Mouse (Mus musculus) hindbrain, embryonic 14.5 days (tissue): ENCODE measurements around the gene Pigyl. TPM values are rescaled to one million over a fixed set of nuclear protein-coding genes. Genes with fewer than 3 reads are reported as not detected.

ENCODE experiments used
- ATAC-seq: fragments of 200-750 bp; cut with Nextera tagmentation; 2 replicates; pipeline ENCODE4 v1.8.0; 2017; ENCODE audit warnings: moderate number of reproducible peaks, mild to moderate bottlenecking, moderate TSS enrichment, moderate library complexity; ENCODE audit not compliant: low FRiP score
- DNase-seq: peaks from one replicate; pipeline ENCODE4 v3.0.0-alpha.2; 2015; ENCODE audit warnings: low spot score
- H3K27ac ChIP-seq: fragments of 300-500 bp; sonication (generic); 2 replicates; pipeline ENCODE4 v1.5.1; 2014; ENCODE audit warnings: mild to moderate bottlenecking, moderate library complexity
- H3K27me3 ChIP-seq: fragments of 300-500 bp; sonication (generic); 2 replicates; pipeline ENCODE4 v1.6.1; 2014; ENCODE audit warnings: mild to moderate bottlenecking, low read length, mixed read lengths; ENCODE audit not compliant: control insufficient read depth, insufficient read depth
- H3K36me3 ChIP-seq: fragments of 300-500 bp; sonication (generic); replicated peaks from 2 replicates; pipeline ENCODE4 v1.6.1; 2014; ENCODE audit not compliant: control insufficient read depth, insufficient read depth
- H3K4me1 ChIP-seq: fragments of 300-500 bp; sonication (generic); replicated peaks from 2 replicates; pipeline ENCODE4 v1.6.1; 2014; ENCODE audit warnings: antibody characterized with exemption, low read length, mixed read lengths; ENCODE audit not compliant: control insufficient read depth, insufficient read depth
- H3K4me2 ChIP-seq: fragments of 300-500 bp; sonication (generic); replicated peaks from 2 replicates; pipeline ENCODE4 v1.6.1; 2014; ENCODE audit warnings: mild to moderate bottlenecking, moderate library complexity
- H3K4me3 ChIP-seq: fragments of 300-500 bp; sonication (generic); replicated peaks from 2 replicates; pipeline ENCODE4 v1.5.1; 2014; ENCODE audit warnings: mild to moderate bottlenecking, low read length
- H3K9ac ChIP-seq: fragments of 300-500 bp; sonication (generic); 2 replicates; pipeline ENCODE4 v1.6.1; 2014
- H3K9me3 ChIP-seq: fragments of 300-500 bp; sonication (generic); 2 replicates; pipeline ENCODE4 v1.6.1; 2016; ENCODE audit warnings: low read length; ENCODE audit not compliant: control insufficient read depth
- WGBS: fragments of 180-500 bp; shearing (Covaris S2); extraction: QIAGEN DNeasy Blood & Tissue Kit; methylation state at CpG from one replicate; pipeline ENCODE4 v1.1.7; 2014; 5-methylcytosine and 5-hydroxymethylcytosine counted together
- polyA plus RNA-seq: library from polyadenylated mRNA; unstranded; fragments of >200 nt; fragmentation: Nextera tagmentation; extraction: Ambion mirVana; gene quantifications from 2 replicates; pipeline ENCODE4 v1.2.1, GENCODE M21; 2014

Gene Pigyl
- polyA plus RNA-seq, 1 experiment from 2014 or later = 101 TPM

GRCm38 (mm10) chr9:22153810-22154209, 2.8 kb upstream of the Pigyl start:
- H3K4me3 ChIP-seq = no peak overlapping the region
- 95% methylated on average over 3 of the region's 3 CpGs for WGBS
- no peaks in the 10 kb centered on the region for H3K9me3 ChIP-seq
- ATAC-seq (no peak), DNase-seq (no peak)
- no peaks in the 10 kb centered on the region for H3K36me3 ChIP-seq
- H3K27me3 ChIP-seq = no peaks in the 10 kb centered on the region
- H3K27ac ChIP-seq = no peak overlapping the region
- H3K9ac ChIP-seq = no peak overlapping the region
- no peak overlapping the region for H3K4me2 ChIP-seq
- H3K4me1 ChIP-seq = peaks cover 6% of the 10 kb centered on the region; the same call in 1 of the 2 replicates

GRCm38 (mm10) chr9:22155614-22156013, 1.0 kb upstream of the Pigyl start:
- peak overlapping the region; percentile 16; the same call in 1 of the 2 replicates for H3K4me2 ChIP-seq
- H3K9ac ChIP-seq = no peak overlapping the region
- H3K27me3 ChIP-seq = no peaks in the 10 kb centered on the region
- DNase-seq = peak; percentile 80
- no peak overlapping the region for H3K4me3 ChIP-seq
- H3K36me3 ChIP-seq = no peaks in the 10 kb centered on the region
- peaks cover 6% of the 10 kb centered on the region; the same call in 1 of the 2 replicates for H3K4me1 ChIP-seq
- no peak; the same call in 1 of the 2 replicates for ATAC-seq
- WGBS = 33% methylated on average over 10 of the region's 10 CpGs
- no peaks in the 10 kb centered on the region for H3K9me3 ChIP-seq
- H3K27ac ChIP-seq = no peak overlapping the region

- no peaks in the 10 kb centered on the region for H3K9me3 ChIP-seq
- H3K4me3 ChIP-seq = peak overlapping the region; percentile 57
- DNase-seq = no peak
- peaks cover 6% of the 10 kb centered on the region; the same call in 1 of the 2 replicates for H3K4me1 ChIP-seq
- ATAC-seq = no peak
- no peaks in the 10 kb centered on the region for H3K27me3 ChIP-seq
- peak overlapping the region; percentile 53 for H3K4me2 ChIP-seq
- 0 out of 2 replicates have a peak overlapping the region, but pooled peaks have one; percentile 89 for H3K27ac ChIP-seq
- no peaks in the 10 kb centered on the region for H3K36me3 ChIP-seq
- peak overlapping the region; percentile 70 for H3K9ac ChIP-seq
- WGBS = 62% methylated on average over 34 of the region's 34 CpGs
Observed at GRCm38 (mm10) chr9:22157516-22158265, 1.0 kb downstream of the Pigyl start.

GRCm38 (mm10) chr9:22161299-22161698, 4.7 kb downstream of the Pigyl start:
- Histone ChIP-seq H3K4me2 (no peak overlapping the region), H3K9me3 (no peaks in the 10 kb centered on the region), H3K27me3 (no peaks in the 10 kb centered on the region), H3K36me3 (no peaks in the 10 kb centered on the region), H3K27ac (no peak overlapping the region), H3K4me3 (no peak overlapping the region), H3K9ac (no peak overlapping the region), H3K4me1 (peaks cover 6% of the 10 kb centered on the region; the same call in 1 of the 2 replicates)
- ATAC-seq = no peak
- 36% methylated on average over 6 of the region's 6 CpGs for WGBS
- no peak for DNase-seq

GRCm38 (mm10) chr9:22162305-22162704, 5.7 kb downstream of the Pigyl start:
- no peak overlapping the region for H3K27ac ChIP-seq
- DNase-seq = no peak
- 86% methylated on average over 9 of the region's 9 CpGs for WGBS
- no peak overlapping the region for H3K4me3 ChIP-seq
- H3K4me1 ChIP-seq = peaks cover 6% of the 10 kb centered on the region; the same call in 1 of the 2 replicates
- no peak overlapping the region for H3K9ac ChIP-seq
- H3K27me3 ChIP-seq = no peaks in the 10 kb centered on the region
- H3K4me2 ChIP-seq = no peak overlapping the region
- ATAC-seq = no peak
- no peaks in the 10 kb centered on the region for H3K36me3 ChIP-seq
- H3K9me3 ChIP-seq = no peaks in the 10 kb centered on the region

GRCm38 (mm10) chr9:22162912-22163311, 6.3 kb downstream of the Pigyl start:
- 89% methylated on average over 7 of the region's 7 CpGs for WGBS
- Histone ChIP-seq H3K9ac (no peak overlapping the region), H3K4me3 (no peak overlapping the region), H3K9me3 (no peaks in the 10 kb centered on the region), H3K4me2 (no peak overlapping the region), H3K27me3 (no peaks in the 10 kb centered on the region), H3K27ac (no peak overlapping the region), H3K4me1 (peaks cover 2% of the 10 kb centered on the region; the same call in 1 of the 2 replicates), H3K36me3 (no peaks in the 10 kb centered on the region)
- ATAC-seq = no peak
- no peak for DNase-seq

- 2% methylated on average over 48 of the region's 54 CpGs for WGBS
- Histone ChIP-seq H3K36me3 (no peaks in the 10 kb centered on the region), H3K9me3 (no peaks in the 10 kb centered on the region), H3K27me3 (no peaks in the 10 kb centered on the region), H3K4me1 (no peaks in the 10 kb centered on the region), H3K4me3 (peak overlapping the region; percentile 63), H3K27ac (peak overlapping the region; percentile 83), H3K9ac (peak overlapping the region; percentile 76), H3K4me2 (peak overlapping the region; percentile 91)
- DNase-seq = peak; percentile 78
- peak; percentile 87 for ATAC-seq
Observed at GRCm38 (mm10) chr9:22164711-22165668, 8.3 kb downstream of the Pigyl start.

GRCm38 (mm10) chr9:22165964-22166363, 9.3 kb downstream of the Pigyl start:
- no peak overlapping the region for H3K9ac ChIP-seq
- WGBS = 53% methylated on average over 6 of the region's 6 CpGs
- H3K4me2 ChIP-seq = no peak overlapping the region
- H3K9me3 ChIP-seq = no peaks in the 10 kb centered on the region
- DNase-seq (no peak), ATAC-seq (no peak)
- H3K27me3 ChIP-seq = no peaks in the 10 kb centered on the region
- H3K4me1 ChIP-seq = no peaks in the 10 kb centered on the region
- no peak overlapping the region for H3K27ac ChIP-seq
- H3K36me3 ChIP-seq = no peaks in the 10 kb centered on the region
- no peak overlapping the region for H3K4me3 ChIP-seq

- no peaks in the 10 kb centered on the region for H3K36me3 ChIP-seq
- no peaks in the 10 kb centered on the region for H3K9me3 ChIP-seq
- H3K9ac ChIP-seq = no peak overlapping the region
- no peaks in the 10 kb centered on the region for H3K4me1 ChIP-seq
- no peaks in the 10 kb centered on the region for H3K27me3 ChIP-seq
- WGBS = 92% methylated on average over 10 of the region's 10 CpGs
- ATAC-seq (no peak), DNase-seq (no peak)
- no peak overlapping the region for H3K4me3 ChIP-seq
- no peak overlapping the region for H3K27ac ChIP-seq
- H3K4me2 ChIP-seq = no peak overlapping the region
Observed at GRCm38 (mm10) chr9:22166686-22167085, 10.0 kb downstream of the Pigyl start.
